Mouse (Mus musculus) testis, adult 2 months (tissue): ENCODE measurements around the gene Armh1.

Source experiments
- CTCF ChIP-seq: fragments of 200-500 bp; IDR thresholded peaks from 2 replicates; pipeline ENCODE4 v1.5.1; 2012; ENCODE audit warnings: low read depth, mild to moderate bottlenecking, inconsistent platforms, low read length, moderate library complexity; ENCODE audit not compliant: control insufficient read depth, insufficient read depth, insufficient replicate concordance
- POLR2A ChIP-seq: fragments of 200-500 bp; IDR thresholded peaks from 2 replicates; pipeline ENCODE4 v1.6.1; 2012; ENCODE audit warnings: low read depth, mild to moderate bottlenecking, inconsistent platforms, low read length, moderate library complexity; ENCODE audit not compliant: control insufficient read depth

DNA sequence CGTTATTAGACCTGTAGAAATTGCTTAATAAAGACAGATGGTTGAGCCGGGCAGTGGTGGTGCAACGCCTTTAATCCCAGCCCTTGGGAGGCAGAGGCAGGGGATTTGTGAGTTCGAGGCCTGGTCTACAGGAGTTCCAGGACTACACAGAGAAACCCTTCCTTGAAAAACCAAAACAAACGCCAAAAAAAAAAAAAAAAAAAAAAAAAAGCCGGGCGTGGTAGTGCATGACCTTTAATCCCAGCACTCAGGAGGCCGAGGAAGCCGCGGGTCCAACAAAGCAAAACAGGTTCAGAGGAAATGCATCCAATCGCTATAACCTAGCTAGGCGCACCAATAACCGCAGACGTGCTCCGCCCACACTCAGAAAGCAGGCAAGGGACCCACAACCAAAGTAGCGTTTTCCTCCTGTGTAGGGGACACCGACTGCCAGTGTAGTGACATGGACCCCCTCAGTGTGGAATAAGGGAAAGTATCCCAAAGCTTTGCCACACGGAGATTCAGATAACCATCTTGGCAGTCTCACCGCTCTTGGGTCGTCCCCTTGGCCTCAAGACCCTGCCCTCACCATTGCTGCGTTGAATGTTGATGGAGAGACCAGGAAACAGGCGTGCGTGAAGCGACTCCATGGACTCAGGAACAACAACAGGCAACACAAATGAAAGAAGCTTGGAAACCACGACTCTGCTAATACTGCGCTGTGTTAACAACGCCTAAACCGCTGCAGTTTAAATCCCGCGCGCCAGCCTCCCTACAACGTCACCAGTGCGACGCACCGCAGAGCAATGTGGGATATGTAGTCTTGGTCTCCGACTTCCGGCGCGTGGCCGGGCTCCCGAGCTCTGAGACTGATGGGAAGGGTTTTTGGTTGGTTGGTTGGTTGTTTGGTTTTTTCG lies 69.8 kb downstream of the Armh1 start, which contains the start of gene Kif2c:
- no peak for TF ChIP-seq CTCF
- TF ChIP-seq POLR2A = peak; percentile 38; the same call in 1 of the 2 replicates
